14 mouse cellular contexts compared by ENCODE assay signal in the genomic region with DNA sequence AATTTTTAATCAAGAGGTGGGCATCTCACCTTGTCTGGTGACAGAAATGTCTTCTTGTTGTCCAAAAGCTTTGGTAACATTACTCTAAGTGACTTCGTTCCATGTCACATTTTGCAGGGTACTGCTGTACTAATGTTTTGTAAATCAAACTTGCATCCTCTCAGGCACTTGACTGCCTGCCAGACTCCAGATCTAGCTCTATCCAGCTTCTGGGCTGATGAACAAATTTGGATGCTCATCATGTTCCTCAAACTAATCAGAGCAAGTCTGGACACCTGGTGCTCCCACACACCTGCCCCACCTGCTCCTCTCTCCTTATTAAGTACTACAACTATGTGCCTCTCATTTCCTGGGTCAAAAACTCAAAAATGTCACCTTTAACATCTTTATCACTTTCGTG.
"Had no signal": no experiment of that assay in that cellular context is flagged by ENCODE, and none has a peak within 500 bp of the region (broad histone marks: within the 10 kb centered on the region; RNA-seq: fewer than 3 reads in every experiment).

No protein-coding gene starts in this region.

- H3K4me2 ChIP-seq: limb, embryonic 12.5 days; liver, embryonic 13.5 days; midbrain, embryonic 13.5 days had no signal

- H3K4me3 ChIP-seq: left cerebral cortex, adult 2 months; limb, embryonic 12.5 days; liver, embryonic 13.5 days; midbrain, embryonic 13.5 days had no signal

- H3K27me3 ChIP-seq: limb, embryonic 12.5 days; liver, embryonic 13.5 days; midbrain, embryonic 13.5 days had no signal

- H3K9ac ChIP-seq: limb, embryonic 12.5 days; liver, embryonic 13.5 days; midbrain, embryonic 13.5 days had no signal

- H3K36me3 ChIP-seq: limb, embryonic 12.5 days; liver, embryonic 13.5 days; midbrain, embryonic 13.5 days had no signal

- H3K9me3 ChIP-seq: limb, embryonic 12.5 days; liver, embryonic 13.5 days; midbrain, embryonic 13.5 days had no signal

- H3K27ac ChIP-seq: kidney, postnatal 0 days; left cerebral cortex, adult 2 months; limb, embryonic 12.5 days; liver, embryonic 13.5 days; midbrain, embryonic 13.5 days had no signal

- DNase-seq: kidney, adult 8-10 months; kidney, postnatal 36 days; liver; liver, embryonic 13.5 days; lung, adult 18-20 months; lung, postnatal 36 days; right cerebral cortex, postnatal 14 days; thymus, adult 18-20 months; thymus, postnatal 14 days had no signal

- ATAC-seq: intestine, postnatal 0 days; midbrain, embryonic 13.5 days had no signal

- H3K4me1 ChIP-seq: limb, embryonic 12.5 days; liver, embryonic 13.5 days; midbrain, embryonic 13.5 days had no signal
